Mouse (Mus musculus): Measurements from ENCODE around the gene Fam163b.

The Fam163b gene

GRCm38 (mm10) chr2:27141950-27142693 lies at the start of gene Fam163b:
TSS of gene Fam163b (minus strand) at chr2:27142491.
- DNase-seq (ENCODE audit: inconsistent ontology term), result peak; percentile 69

GRCm38 (mm10) chr2:27189994-27190393 lies 47.7 kb upstream of the Fam163b start:
- DNase-seq (ENCODE audit: inconsistent ontology term), result no peak

- DNase-seq (ENCODE audit: inconsistent ontology term), result no peak
Measured at GRCm38 (mm10) chr2:27187531-27187930, 45.2 kb upstream of the Fam163b start.

- no peak for DNase-seq (ENCODE audit: inconsistent ontology term)
Measured at GRCm38 (mm10) chr2:27183734-27184133, 41.4 kb upstream of the Fam163b start.

GRCm38 (mm10) chr2:27181907-27182306 lies 39.6 kb upstream of the Fam163b start:
- no peak for DNase-seq (ENCODE audit: inconsistent ontology term)

- no peak for DNase-seq (ENCODE audit: inconsistent ontology term)
Measured at GRCm38 (mm10) chr2:27179101-27179500, 36.8 kb upstream of the Fam163b start.

DNA sequence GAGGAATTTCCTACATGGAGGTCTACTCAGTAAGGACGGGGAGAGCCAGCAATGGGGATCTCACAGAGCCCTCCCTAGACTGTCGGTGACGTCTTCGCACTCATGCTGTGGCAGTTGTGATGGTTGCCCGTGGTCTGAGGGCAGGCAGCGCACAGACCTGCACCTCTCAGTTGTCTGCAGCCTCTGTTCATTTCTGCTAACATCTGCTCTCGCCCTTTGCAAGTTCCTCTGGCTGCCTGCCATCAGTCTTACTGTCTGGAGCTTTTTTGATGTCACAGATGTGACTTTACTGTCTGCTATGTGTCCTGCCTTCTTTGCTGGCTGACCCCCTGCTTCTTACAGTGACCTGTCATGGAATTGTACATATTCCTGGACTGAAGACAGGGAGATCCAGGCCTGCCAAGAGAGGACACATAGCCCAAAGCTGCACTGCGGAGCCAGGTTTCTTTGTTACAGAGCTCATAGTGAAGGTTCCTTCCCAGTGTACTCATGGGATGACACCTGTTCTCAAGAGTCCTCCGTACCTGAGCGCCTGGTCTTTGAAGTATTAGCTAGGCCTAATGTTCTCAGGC lies 33.5 kb upstream of the Fam163b start:
- no peak for DNase-seq (ENCODE audit: inconsistent ontology term)

DNA sequence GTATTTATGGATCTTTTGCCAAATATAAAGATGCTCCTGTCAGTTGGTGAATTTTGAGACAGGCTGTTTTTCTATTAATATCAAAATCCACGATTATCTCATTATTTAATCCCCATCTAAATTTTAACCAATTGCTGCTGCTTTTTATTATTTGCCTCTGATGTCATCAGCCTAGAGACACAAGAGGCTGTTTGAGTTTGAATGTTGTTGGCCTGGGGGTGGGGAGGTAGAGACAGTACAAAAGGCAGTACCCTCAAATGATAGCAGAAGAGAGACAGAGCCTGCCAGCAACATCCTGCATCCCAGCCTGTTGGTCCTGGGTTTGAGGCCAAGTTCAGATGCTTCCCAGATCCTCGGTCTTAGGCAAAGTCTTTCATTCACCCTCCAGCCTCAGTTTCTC lies 32.0 kb upstream of the Fam163b start:
- no peak for DNase-seq (ENCODE audit: inconsistent ontology term)

- peak; percentile 21 for DNase-seq (ENCODE audit: inconsistent ontology term)
Measured at GRCm38 (mm10) chr2:27166999-27167398, 24.7 kb upstream of the Fam163b start.

DNA sequence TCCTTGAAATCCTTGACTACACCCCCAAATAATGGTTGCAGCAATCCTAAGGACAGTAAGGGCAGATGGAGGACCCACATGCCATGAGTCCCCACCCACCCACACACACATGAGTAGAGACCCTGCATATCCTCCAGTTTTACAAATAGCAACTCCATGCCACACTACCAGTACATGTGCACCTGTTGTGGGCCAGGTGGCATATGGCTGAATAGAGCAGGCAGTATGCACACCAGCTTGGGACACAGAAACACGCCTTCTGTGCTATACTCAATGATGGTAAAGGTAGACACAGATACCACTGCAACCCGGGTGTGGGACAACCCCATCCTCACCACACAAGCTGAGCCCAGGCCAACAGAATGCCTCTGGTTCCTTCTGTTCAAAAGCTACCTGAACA lies 23.8 kb upstream of the Fam163b start:
- no peak for DNase-seq (ENCODE audit: inconsistent ontology term)

GRCm38 (mm10) chr2:27164796-27165590 lies 22.7 kb upstream of the Fam163b start, which contains the start of gene Dbh:
TSS of gene Dbh (plus strand) at chr2:27165233.
- DNase-seq (ENCODE audit: inconsistent ontology term), result no peak

- no peak for DNase-seq (ENCODE audit: inconsistent ontology term)
Measured at GRCm38 (mm10) chr2:27163851-27164250, 21.6 kb upstream of the Fam163b start.

DNA sequence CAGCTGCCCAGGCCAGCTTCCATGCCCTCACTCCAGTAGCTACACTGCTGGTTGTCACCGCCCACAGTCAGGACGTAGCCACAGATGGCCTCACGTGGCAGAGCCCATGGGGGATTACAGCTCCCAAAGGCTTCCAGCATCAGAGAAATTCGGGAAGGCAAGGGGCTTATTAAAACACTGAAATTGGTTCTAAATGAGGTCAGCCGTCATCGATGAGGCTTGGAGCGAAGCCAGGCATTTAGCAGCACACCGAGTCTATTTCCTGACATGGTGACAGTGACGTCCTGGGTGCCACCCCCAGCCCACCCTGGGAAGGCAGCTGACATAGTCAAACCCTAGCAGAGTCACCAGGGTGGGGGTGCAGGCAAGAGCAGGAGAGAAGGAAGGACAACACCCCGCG lies 20.4 kb upstream of the Fam163b start:
- DNase-seq (ENCODE audit: inconsistent ontology term), result no peak

GRCm38 (mm10) chr2:27161526-27161925 lies 19.2 kb upstream of the Fam163b start:
- DNase-seq (ENCODE audit: inconsistent ontology term), result no peak

DNA sequence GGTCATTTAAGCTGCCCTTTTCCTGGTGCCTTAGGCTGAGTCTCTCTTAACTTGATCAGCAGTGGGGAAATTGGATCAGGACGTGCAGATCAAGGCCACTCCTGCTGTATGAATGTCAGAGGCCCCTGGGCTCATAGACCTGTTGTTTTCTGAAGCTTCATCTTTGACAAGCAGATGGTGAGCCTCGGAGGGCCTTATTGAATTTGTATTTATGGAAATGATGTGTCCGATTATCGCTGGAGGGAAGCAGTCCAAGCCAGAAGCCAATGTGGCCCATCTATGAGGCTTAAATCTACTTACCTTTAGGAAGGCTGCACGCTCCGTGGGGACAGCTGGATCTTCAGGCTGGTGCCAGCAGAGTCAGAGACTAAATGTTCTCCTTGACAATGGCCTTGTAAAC lies 14.3 kb upstream of the Fam163b start:
- no peak for DNase-seq (ENCODE audit: inconsistent ontology term)

- DNase-seq (ENCODE audit: inconsistent ontology term), result no peak
Measured at GRCm38 (mm10) chr2:27154466-27155185, 12.3 kb upstream of the Fam163b start.

- no peak for DNase-seq (ENCODE audit: inconsistent ontology term)
Measured at GRCm38 (mm10) chr2:27149457-27149856, 7.2 kb upstream of the Fam163b start.

DNA sequence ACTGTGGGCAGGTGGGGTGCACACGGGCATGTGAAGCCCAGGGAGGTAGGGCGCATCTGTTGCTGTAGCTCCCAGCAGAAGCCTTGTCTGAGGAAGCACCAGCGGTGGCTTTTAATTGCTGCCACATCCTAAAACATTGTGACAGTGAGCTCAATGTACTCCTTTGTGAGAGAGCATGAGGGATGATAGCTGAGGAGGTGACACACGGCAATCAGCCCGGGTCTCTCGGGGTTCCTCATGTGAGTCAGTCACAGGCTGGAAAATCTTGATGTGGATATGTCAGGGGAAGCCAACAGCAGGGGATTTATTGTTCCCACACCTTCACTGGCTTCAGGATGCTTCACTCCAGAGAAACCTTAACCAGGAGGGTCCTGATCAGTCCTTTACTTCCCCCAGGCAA lies 4.5 kb upstream of the Fam163b start:
- DNase-seq (ENCODE audit: inconsistent ontology term), result no peak

GRCm38 (mm10) chr2:27144957-27145356 lies 2.7 kb upstream of the Fam163b start:
- no peak for DNase-seq (ENCODE audit: inconsistent ontology term)

- no peak for DNase-seq (ENCODE audit: inconsistent ontology term)
Measured at GRCm38 (mm10) chr2:27138356-27138755, 3.9 kb downstream of the Fam163b start.

DNA sequence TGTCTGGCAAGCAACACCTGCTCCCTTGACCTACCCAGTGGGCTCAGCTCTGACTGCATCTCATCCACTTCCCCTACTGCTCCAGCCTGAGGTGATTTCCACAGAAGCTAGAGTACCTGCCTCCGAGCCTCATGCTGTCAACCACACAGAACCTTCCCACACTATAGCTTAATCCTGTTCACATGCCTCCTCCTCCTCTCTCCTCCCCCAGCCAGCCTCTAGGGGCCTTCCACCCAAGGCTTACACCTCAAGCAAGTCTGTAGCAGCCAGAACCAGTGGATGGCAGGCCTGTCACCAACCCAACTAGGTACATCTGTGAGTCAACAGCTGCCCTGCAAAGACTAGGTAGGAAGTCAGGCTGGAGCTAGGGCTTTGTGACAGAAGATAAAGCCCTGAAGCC lies 5.5 kb downstream of the Fam163b start:
- DNase-seq (ENCODE audit: inconsistent ontology term), result no peak

- DNase-seq (ENCODE audit: inconsistent ontology term), result no peak
Measured at GRCm38 (mm10) chr2:27136336-27136735, 6.0 kb downstream of the Fam163b start.

Data from Muller cell, postnatal 12 days (primary cell).